Mouse (Mus musculus): ENCODE data around the gene Scml2. TPM values are rescaled to one million over a fixed set of nuclear protein-coding genes. Genes with fewer than 3 reads are reported as not detected.

Scml2 gene
- not detected for polyA plus RNA-seq (2017; shearing (Covaris generic))

GRCm38 (mm10) chrX:161116893-161117292 is at the start of gene Scml2:
Gene Scml2, plus strand, starts transcription at chrX:161117193.

GRCm38 (mm10) chrX:161287156-161287555 is 170.2 kb downstream of the Scml2 start, which contains the start of gene Gm15262:
Gene Gm15262, plus strand, starts transcription at chrX:161287456.

Other genes with a start within 250 kb of the Scml2 start
- gene Gja6, start 210.1 kb upstream of the Scml2 start, polyA plus RNA-seq (2017; shearing (Covaris generic)), result not detected
- 0.60 TPM for gene Cdkl5, start 122.5 kb upstream of the Scml2 start, polyA plus RNA-seq (2017; shearing (Covaris generic))
- gene Gm15262, start 170.3 kb downstream of the Scml2 start, polyA plus RNA-seq (2017; shearing (Covaris generic)), result not detected